Mouse (Mus musculus): ENCODE measurements around the gene Ubac2. TPM values are rescaled to one million over a fixed set of nuclear protein-coding genes. Genes with fewer than 3 reads are reported as not detected.

Ubac2 gene
- total and polyA plus RNA-seq, 3 experiments: 32.8 to 40.1 (median 35.5) TPM

DNA sequence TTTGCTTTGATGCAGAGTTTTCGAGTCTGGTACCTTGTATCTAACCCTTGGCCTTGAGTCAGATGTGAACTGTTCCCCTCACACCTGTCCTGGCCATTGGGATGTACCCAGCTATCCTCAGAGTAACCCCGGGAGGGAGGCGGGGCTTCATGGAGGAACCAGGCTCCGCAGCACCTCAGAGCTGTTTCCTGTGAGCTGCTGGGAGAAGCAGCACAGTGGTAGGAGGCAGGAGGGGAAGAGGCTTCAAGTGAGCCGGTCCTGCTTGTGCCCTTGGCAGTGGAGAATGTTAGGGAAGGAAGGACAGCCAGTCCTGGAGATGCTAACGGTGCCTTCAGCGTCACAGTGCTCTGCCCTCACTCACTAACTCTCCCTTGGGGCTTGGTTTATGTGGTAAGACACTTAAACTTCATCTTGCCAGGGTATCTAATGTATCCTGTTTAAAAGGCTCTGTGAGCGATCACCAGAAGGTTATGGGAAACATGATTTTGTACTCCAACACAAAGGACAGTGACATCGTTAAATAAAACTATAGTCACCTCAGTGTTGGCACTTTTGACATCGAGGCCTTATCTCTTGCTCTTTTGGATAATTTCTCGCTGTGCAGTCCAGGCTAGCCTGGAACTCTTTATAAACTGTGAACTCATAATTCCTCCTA lies 59.3 kb downstream of the Ubac2 start (continued):
- no peak for TF ChIP-seq SMC3 (IDR thresholded peaks at IDR 0.05; ENCODE audit: low read depth, low read length)
- TF ChIP-seq NRF1 (IDR thresholded peaks at IDR 0.05; ENCODE audit: low read depth, low read length): no peak
- peak; percentile 50; the same call in 1 of the 2 replicates for TF ChIP-seq TCF12 (IDR thresholded peaks at IDR 0.05; ENCODE audit: low read depth, low read length)
- no peak for TF ChIP-seq MAZ (IDR thresholded peaks at IDR 0.05; ENCODE audit: low read depth, low read length)
- no peak for TF ChIP-seq JUN (IDR thresholded peaks at IDR 0.05; ENCODE audit: insufficient read depth, low read depth, low read length)
- peak; percentile 65 for TF ChIP-seq POLR2A (IDR thresholded peaks at IDR 0.05; ENCODE audit: low read depth, low read length)
- 0 out of 2 replicates have a peak, but pooled peaks have one; percentile 49 for TF ChIP-seq CHD1 (IDR thresholded peaks at IDR 0.05; ENCODE audit: low read depth, low read length)
- TF ChIP-seq PAX5 (IDR thresholded peaks at IDR 0.05; ENCODE audit: low read length): no peak

DNA sequence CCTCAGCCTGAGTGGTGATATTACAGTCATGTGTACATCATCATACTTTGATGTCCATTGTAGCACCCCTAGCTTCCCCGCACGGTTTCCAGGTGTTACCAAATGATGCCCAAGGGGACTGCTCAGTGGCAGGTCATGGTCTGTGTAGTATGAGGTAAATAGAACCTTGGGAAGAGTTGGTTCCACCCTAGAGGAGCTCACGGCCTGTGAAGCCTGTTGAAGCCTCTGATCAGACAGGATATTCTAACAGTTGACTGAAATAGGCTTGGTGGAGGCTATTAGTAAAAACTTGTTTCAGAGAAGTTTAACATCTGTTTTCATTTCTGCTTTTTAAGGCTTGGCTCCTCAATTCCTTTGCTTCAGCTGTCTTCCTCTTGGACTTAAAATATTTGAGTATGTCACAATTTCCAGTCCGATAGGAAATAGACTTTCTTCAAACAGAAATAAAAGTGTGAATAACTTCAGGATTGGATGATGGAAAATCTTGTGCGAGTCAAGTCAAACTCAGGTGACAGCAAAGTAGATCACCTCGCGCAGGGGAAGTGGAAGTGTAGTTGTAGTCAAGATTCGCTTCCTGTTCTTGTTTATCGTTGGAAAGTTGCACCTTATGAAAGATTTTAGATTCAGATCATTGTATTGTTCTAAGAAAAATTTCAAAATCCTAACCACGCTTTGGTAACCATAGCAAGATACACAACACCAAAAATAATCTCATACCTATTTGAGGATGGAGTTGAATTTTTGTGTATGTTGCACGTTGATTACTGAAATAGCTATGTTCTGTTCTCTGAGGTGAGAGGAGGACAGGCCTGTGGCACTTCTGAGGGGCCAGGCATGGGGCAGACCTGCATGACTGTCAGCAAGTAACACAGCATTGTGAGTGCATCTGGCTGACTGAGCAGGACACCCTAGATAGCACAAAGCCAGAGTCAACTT lies 60.1 kb downstream of the Ubac2 start:
- TF ChIP-seq IRF4 (IDR thresholded peaks at IDR 0.05; ENCODE audit: low read depth, low read length) (peak; percentile 92), JUN (IDR thresholded peaks at IDR 0.05; ENCODE audit: insufficient read depth, low read depth, low read length) (peak; percentile 99), ELF1 (IDR thresholded peaks at IDR 0.05; ENCODE audit: low read depth, low read length) (peak; percentile 37; the same call in 1 of the 2 replicates), POLR2A (IDR thresholded peaks at IDR 0.05; ENCODE audit: low read depth, low read length) (0 out of 2 replicates have a peak, but pooled peaks have one; percentile 33), TBP (conservative IDR thresholded peaks at IDR 0.05; ENCODE audit: low read depth, low read length) (peak; percentile 16; the same call in 1 of the 2 replicates), SIN3A (IDR thresholded peaks at IDR 0.05; ENCODE audit: low read length) (no peak; the same call in 1 of the 2 replicates), EP300 (IDR thresholded peaks at IDR 0.05; ENCODE audit: low read length) (peak; percentile 97), ETS1 (conservative IDR thresholded peaks at IDR 0.05; ENCODE audit: low read depth, low read length) (peak; percentile 98), JUND (conservative IDR thresholded peaks at IDR 0.05; ENCODE audit: low read depth, low read length) (peak; percentile 91; the same call in 1 of the 2 replicates), E2F4 (IDR thresholded peaks at IDR 0.05; ENCODE audit: insufficient replicate concordance, low read depth, low read length) (no peak), CHD1 (IDR thresholded peaks at IDR 0.05; ENCODE audit: low read depth, low read length) (0 out of 2 replicates have a peak, but pooled peaks have one; percentile 46), ZMIZ1 (IDR thresholded peaks at IDR 0.05; ENCODE audit: low read depth, low read length) (0 out of 2 replicates have a peak, but pooled peaks have one; percentile 4), HCFC1 (IDR thresholded peaks at IDR 0.05; ENCODE audit: low read depth, low read length) (no peak), CTCF (conservative IDR thresholded peaks at IDR 0.05 in 1 of 2, IDR thresholded peaks at IDR 0.05 in 1 of 2; ENCODE audit: low read depth in 2 of 2, low read length in 2 of 2) (no peak), UBTF (IDR thresholded peaks at IDR 0.05; ENCODE audit: low read depth, low read length) (no peak), MYC (IDR thresholded peaks at IDR 0.05; ENCODE audit: low read depth, low read length) (0 out of 2 replicates have a peak, but pooled peaks have one; percentile 34), NRF1 (IDR thresholded peaks at IDR 0.05; ENCODE audit: low read depth, low read length) (no peak), CHD2 (IDR thresholded peaks at IDR 0.05; ENCODE audit: low read length) (peak; percentile 55; the same call in 1 of the 2 replicates), USF1 (IDR thresholded peaks at IDR 0.05; ENCODE audit: low read depth, low read length) (no peak), TCF12 (IDR thresholded peaks at IDR 0.05; ENCODE audit: low read depth, low read length) (peak; percentile 90), MXI1 (IDR thresholded peaks at IDR 0.05; ENCODE audit: low read depth, low read length) (no peak; the same call in 1 of the 2 replicates), BHLHE40 (IDR thresholded peaks at IDR 0.05; ENCODE audit: low read depth, low read length) (peak; percentile 93), MEF2A (IDR thresholded peaks at IDR 0.05; ENCODE audit: borderline replicate concordance, low read depth, low read length) (peak; percentile 96)
- H3K27me3 ChIP-seq (replicated peaks): no peaks in the 10 kb centered on the region
- peak overlapping the region; percentile 69 for H3K4me2 ChIP-seq (ENCODE audit: insufficient read depth, low read depth, poor library complexity, severe bottlenecking)
- H3K9ac ChIP-seq (ENCODE audit: insufficient read depth, low read depth): peak overlapping the region; percentile 69
- in situ Hi-C loops (cut with MboI; ENCODE audit: low pct_ligation_motif_present, low pct_unique_long_range_greater_than_20kb, low sequenced_read_pairs): no loop called here
- peaks cover 6 to 29% of the 10 kb centered on the region in 2 experiments for H3K36me3 ChIP-seq (replicated peaks in 1 of 2; ENCODE audit: control insufficient read depth in 1 of 2, insufficient read depth in 1 of 2, low read length in 1 of 2)
- H3K4me3 ChIP-seq (replicated peaks in 1 of 3; ENCODE audit: low read depth in 2 of 3, low read length in 2 of 3, poor library complexity in 1 of 3): peak overlapping the region in 1 of 3 experiments; percentile 21
- peak; percentile 86 for DNase-seq (ENCODE audit: extremely low read depth)
- H3K9me3 ChIP-seq (replicated peaks; ENCODE audit: low read length): peaks cover 16% of the 10 kb centered on the region
- peak overlapping the region; percentile 99 for H3K27ac ChIP-seq (ENCODE audit: insufficient read depth, low read depth)
- H3K4me1 ChIP-seq (ENCODE audit: control insufficient read depth in 1 of 2, insufficient read depth in 2 of 2): peaks cover 18 to 51% of the 10 kb centered on the region in 2 experiments
- dilution Hi-C loops (cut with MboI; ENCODE audit: extremely low pct_ligation_motif_present, extremely low pct_unique_long_range_greater_than_20kb, low sequenced_read_pairs): no loop called here
- H3K79me2 ChIP-seq (replicated peaks; ENCODE audit: control insufficient read depth, extremely low read depth, insufficient read depth, poor library complexity, severe bottlenecking): no peaks in the 10 kb centered on the region

All from CH12.LX (cell line).